Mouse (Mus musculus): ENCODE measurements around the gene Trappc10.

Trappc10 gene

GRCm38 (mm10) chr10:78258142-78258675, 13.8 kb upstream of the Trappc10 start:
- no peak for DNase-seq (ENCODE audit: low spot score)

DNA sequence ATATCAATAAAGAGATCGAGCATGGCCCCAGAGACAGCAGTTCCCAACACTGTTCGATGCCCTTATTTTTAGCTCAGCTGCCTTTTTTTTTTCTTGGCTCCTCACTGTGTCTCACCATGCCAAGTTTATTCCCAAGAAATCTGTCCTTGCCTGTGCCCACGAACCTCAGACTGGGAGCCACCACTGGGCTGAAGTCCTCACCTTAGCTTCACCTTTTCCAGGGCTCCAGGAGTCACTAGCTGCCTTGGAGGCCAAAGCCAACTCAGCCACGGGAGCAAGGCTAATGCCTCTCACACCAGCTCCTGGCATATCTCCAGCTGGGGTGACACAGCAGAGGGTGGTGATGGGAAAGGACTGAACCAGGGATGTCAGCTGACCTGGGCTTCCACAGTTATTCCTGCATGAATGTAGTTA, 11.2 kb upstream of the Trappc10 start:
- no peak for DNase-seq (ENCODE audit: low spot score)

DNA sequence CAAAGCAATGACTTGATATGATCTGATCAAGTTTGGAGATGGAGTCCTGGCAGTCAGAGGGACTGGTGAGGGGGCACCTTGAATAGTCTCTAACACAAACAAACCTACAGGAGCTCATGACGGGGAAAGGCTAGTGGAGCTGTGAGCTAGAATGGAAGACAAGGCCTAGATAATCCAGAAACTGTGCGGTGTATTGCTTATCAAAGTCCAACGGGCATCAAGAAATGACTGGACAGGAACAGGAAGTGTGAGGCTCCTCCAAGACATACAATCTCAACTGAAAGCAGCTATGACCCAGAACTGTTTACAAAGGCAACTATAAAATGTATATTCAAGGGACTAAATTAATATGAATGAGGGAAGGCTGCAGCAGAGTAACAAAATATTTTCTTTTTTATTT, 2.8 kb upstream of the Trappc10 start:
- DNase-seq (ENCODE audit: low spot score) = no peak

GRCm38 (mm10) chr10:78246725-78247124, 2.3 kb upstream of the Trappc10 start:
- DNase-seq (ENCODE audit: low spot score) = no peak

DNA sequence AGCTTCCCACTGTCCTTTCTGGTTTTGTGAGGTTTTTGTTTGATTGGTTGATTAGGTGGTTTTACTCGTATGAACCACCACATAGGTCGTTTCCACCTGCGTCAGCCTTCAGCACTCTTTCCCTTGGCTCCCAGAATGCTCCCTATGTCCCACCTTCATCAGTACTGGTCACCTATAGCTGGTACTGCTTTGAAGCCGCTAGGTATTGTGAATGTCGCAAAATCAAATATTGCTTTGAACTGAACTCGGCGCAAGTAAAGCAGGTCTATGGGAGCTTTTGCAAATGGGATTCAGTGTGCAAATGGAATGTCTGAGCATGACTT, 745 bp upstream of the Trappc10 start:
- no peak for DNase-seq (ENCODE audit: low spot score)

DNA sequence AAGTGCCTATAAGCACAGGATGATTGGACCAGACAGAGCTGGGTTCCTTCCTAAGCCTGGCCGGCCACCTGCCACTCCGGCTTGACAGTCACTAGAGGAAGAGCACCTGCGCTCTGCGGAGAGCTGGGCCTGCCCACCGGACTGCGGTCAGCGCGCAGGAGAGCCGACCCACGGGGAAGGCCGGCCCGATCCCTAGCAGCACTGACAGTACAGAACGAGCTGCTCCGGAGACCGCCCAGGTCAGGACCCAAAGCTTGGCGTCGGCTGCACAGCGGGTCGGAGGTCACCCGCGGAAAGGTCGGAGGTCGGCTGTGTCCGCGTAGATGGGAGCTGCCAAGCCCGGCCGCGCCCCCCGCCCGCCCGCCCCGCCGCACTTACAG, 393 bp downstream of the Trappc10 start:
- DNase-seq (ENCODE audit: low spot score) = no peak

DNA sequence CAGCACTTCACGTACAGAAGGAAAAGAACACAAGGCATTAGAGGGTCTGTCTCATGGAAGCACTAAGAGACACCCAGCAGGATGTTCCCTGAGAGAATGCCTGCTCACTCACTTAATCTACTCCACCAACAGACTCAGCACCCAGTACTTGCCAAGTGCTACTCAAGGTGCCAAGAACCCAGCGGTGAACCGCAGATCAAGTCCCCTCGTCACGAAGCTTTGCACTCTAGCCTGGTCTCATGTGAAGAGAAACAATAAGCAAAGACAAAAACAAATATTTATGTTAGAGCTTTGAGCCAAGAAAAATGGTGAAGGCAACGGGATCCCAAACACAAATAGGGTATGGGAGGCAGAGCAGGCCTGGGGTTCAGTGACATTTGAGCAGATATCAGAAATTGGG, 5.5 kb downstream of the Trappc10 start:
- DNase-seq (ENCODE audit: low spot score) = no peak

- no peak for DNase-seq (ENCODE audit: low spot score)
Measured at GRCm38 (mm10) chr10:78238297-78238696, 6.1 kb downstream of the Trappc10 start.

DNA sequence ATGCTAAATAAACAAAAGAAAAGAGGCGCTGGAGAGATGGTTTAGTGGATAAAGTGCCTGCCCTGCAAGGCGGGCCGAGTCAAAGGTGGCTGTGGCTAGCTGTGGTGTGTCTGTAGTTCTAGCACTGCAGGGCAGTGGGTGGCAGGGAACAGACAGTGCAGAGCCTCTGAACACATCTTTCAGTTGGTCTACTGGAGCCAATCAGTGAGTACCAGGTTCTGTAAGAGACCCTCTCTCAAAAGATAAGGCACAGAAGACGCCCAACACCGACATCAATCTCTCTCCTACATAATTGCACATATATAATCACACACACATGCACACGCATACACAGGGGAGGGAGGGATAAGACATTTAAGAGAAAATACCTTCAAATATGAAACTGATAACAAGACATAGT, 6.6 kb downstream of the Trappc10 start:
- DNase-seq (ENCODE audit: low spot score) = no peak

DNA sequence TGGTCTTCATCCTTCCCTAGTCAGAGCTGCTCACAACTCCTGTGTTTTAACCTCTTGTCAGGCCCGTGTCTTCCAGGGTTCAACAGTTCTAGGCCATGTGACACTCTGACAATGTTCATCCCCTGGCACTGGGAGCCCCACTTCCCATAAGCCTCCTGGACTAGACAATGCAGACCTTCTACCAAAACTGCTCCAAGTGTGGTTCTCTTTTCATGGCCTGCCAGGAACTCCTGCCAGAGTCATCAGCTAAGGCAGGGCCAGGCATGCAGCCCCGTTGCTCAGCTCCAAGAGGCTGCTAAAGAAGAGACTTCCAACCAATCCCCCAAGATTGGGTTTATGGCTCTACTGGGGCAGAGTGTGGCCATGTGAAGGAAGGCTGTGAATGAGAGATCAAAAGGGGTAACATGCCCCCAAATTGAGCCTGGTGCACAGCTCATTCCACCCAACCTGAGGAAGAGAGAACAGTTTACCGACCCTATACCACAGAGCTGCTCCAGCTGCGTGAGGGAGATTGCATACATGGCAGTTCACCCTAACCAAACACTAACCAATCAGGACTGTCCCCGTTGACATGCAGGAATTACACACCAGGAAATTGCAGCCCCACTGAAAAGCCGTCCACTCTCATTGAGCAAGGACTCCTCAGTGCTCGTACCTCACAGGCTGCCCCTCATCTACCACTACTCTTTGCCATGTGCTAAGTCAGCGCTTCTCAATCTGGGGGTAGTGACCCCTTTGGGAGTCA, 7.4 kb downstream of the Trappc10 start:
- DNase-seq (ENCODE audit: low spot score) = no peak

DNA sequence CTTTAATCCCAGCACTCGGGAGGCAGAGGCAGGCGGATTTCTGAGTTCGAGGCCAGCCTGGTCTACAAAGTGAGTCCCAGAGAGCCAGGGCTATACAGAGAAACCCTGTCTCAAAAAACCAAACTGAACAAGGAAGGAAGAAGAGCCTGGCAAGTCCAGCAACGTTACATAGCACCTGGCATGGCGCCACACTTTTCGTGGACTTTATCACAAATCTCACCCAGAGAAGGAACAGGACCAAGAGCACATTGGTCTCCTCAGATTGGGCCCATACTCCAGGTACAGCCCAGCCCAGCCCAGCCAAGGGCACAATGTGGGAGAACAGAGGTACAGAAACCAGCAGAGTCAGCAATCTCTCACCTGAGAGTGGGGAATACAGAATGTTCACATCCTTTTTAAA, 10.7 kb downstream of the Trappc10 start:
- no peak for DNase-seq (ENCODE audit: low spot score)

DNA sequence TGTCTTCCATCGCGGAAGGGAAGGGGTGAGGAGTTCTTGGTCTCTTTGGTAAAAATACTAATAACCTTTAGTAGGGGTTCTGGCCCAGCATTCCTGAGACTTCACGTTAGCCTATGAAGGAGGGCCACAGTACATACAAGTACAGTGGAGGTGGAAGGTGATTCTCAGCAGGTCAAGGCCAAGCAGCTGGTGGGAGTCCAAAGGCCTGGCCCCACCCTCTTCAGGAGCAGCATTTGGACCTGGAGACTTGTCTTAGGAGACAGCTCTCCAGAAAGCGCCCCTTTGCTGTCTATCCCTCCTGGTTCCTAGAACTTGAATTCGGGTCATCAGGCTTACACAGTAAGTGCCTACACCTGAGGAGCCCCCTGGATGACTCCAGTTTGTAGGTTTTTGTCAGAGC, 11.3 kb downstream of the Trappc10 start:
- DNase-seq (ENCODE audit: low spot score) = no peak

GRCm38 (mm10) chr10:78232301-78232980, 12.0 kb downstream of the Trappc10 start:
- no peak for DNase-seq (ENCODE audit: low spot score)

DNA sequence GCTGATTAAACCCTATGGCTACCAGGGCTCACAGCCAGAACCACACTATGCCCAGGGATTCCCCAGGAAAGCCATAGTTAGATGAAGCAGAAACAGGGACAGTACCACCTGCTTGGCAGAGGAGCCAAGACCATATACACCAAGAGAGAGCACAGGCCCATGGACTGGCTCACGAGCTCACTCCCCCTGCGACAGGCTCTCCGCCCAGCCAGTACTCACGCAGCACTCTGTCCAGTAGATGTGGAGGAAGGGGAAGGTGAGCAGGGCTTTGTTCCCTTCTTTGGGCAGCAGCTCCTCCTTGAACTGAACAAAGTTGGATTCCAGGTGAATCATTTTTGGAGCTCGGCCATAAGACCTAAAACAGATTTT, 15.9 kb downstream of the Trappc10 start:
- no peak for DNase-seq (ENCODE audit: low spot score)

DNA sequence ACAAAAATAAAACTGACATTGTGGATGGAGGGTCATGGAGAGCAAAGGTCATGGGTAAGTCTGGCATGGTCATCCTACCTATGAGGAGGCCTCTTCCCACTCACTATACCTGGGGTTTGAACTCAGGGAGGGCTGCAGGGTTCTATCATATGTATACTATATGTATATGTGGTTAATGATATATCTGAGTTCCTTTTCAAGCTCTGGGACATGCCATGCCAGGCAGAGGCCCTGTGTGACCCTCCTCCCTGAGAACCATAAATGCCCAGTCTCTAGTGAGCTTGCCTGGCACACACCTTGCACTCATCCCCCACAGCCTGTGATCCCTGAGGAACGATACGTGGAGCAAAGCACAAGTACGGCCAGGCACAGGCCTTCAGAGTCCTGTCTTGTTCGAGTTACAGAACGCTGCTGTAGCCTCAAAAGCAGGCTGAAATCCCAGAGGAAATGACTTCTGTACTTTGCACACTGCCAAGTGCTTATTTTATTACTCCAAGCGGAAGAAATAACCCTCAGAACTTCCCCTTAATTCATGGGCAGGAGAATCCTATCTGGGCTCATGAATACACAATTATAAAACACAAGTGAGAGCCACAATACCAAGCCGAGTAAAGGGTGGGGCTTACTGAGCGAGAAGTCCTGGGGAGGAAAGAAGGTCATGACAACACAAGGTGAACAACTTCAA, 16.4 kb downstream of the Trappc10 start:
- no peak for DNase-seq (ENCODE audit: low spot score)

- DNase-seq (ENCODE audit: low spot score) = no peak
Measured at GRCm38 (mm10) chr10:78224136-78224535, 20.3 kb downstream of the Trappc10 start.

GRCm38 (mm10) chr10:78222908-78223307, 21.5 kb downstream of the Trappc10 start:
- no peak for DNase-seq (ENCODE audit: low spot score)

DNA sequence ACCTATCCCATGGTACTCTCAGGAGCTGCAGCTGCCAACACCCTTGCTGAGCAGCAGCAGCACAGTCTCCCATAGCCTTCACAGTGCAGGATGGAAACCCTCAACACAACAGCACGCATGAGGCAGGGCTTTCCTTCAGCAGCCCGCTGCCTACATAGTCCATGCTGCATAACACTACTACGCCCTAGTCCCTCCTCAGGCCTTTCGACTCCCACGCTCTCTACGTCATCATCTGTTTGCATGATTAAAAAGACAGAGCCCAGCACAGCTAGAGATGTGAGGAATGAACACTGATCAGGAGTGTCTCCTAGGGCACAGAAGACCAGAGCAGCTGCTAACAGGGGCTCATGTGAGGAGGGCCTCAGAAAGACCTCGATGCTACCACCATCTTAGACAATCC, 23.1 kb downstream of the Trappc10 start:
- DNase-seq (ENCODE audit: low spot score) = no peak

DNA sequence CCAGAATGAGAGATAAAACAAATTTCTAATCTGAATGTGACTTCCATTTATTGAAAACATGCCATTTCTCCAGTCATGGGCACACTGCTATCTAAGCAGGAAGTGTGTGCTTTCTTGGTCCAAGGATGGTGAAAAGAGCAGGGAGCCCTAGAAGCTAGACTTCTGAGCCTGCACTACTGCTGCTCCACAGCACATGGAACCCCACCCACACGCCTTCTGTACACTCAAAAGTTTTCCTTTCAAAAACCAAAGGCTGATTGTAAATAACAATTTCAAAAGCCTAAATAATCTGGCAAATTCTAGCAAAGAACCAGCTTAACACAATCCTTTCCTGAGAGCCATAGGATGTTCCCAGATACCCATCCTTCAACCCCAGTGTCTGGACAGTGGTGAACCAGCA, 24.9 kb downstream of the Trappc10 start:
- DNase-seq (ENCODE audit: low spot score) = no peak

DNA sequence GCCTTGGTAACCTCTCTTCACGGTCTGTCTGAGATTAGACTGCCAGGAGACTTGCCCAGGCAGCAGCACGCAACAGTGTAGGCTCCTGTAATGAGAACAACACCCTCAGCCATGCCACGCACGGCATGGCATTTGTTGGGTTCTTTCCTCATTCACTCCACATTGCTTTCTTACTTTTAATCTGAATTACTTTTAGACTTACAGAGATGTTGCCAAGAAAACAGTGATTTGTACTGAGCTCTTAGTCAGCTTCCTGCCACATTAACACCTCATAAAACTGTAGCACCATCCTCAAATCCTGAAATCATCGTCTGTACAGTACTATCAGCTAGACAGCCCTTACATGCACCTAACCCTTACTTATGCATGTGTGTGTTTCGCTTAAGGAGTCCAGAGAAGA, 25.9 kb downstream of the Trappc10 start:
- DNase-seq (ENCODE audit: low spot score) = no peak

DNA sequence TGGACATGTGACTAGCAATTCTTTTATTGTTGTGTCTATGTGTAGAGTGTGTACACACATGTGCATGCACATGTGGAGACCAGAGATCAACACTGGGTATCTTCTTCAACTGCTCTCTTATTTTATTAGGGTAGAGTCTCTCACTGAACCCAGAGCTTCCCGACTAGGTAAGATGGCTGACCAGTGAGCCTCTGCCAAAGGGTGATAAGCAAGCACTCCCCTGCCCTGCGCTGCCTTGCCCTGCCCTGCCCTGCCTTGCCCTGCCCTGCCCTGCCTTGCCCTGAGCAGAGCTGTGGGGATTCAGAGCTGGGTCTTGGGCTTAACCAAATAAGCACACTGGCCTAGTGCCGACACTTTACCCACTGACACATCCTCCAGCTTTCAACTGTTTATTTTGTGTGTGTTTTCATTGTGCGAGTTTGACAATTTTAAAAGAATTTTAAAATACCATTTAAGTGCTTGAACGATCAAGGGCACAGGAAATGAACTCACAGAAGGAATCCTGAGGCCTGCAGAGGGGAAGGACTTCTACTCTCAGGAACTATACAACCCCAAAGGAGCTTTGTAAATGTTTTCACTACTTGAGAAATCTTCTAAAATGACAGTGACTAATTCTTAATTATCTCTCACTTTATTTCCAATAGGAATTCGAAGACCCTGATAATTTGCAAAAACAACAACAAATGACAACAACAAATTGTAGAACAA, 27.9 kb downstream of the Trappc10 start:
- no peak for DNase-seq (ENCODE audit: low spot score)

DNA sequence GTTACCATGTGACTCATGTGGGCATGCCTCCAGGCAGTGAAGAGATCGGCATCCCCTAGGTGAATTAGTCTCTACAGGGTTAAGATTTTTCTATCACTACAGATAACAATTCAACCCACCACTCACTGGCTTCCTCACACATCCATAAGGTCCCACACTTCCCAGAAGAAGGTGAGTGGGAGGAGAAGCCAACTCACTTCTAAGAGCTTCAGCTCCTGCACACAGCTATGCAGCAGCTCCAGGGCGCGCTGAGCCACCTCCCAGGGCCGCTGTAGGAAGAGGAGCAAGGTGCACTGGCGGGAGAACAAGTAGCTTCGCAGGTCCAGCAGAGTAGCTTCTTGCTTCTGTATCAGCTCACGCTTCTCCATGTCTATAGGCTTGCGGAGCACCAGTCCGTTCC, 30.1 kb downstream of the Trappc10 start:
- no peak for DNase-seq (ENCODE audit: low spot score)

GRCm38 (mm10) chr10:78211311-78211710, 33.1 kb downstream of the Trappc10 start:
- DNase-seq (ENCODE audit: low spot score) = no peak
